Mouse (Mus musculus) hindbrain, embryonic 10.5 days (tissue): ENCODE measurements at regions not wholly inside any gene's neighbourhood (a gene's known extent, or its start where the extent isn't known, plus 50 kb on each side); places are given as distances from the start of the nearest gene placed in this dataset.

Experiments
- DNase-seq: peaks from one replicate; pipeline ENCODE4 v3.0.0-alpha.2; 2017; ENCODE audit warnings: low spot score
- H3K27ac ChIP-seq: fragments of 300-500 bp; sonication (generic); 2 replicates; pipeline ENCODE4 v1.5.1; 2016; ENCODE audit warnings: mild to moderate bottlenecking, moderate library complexity
- H3K27me3 ChIP-seq: fragments of 300-500 bp; sonication (generic); 2 replicates; pipeline ENCODE4 v1.6.1; 2016; ENCODE audit warnings: mild to moderate bottlenecking; ENCODE audit not compliant: poor library complexity, insufficient read depth, severe bottlenecking
- H3K36me3 ChIP-seq: fragments of 300-500 bp; sonication (generic); 2 replicates; pipeline ENCODE4 v1.6.1; 2016; ENCODE audit warnings: mild to moderate bottlenecking, moderate library complexity
- H3K4me1 ChIP-seq: fragments of 300-500 bp; sonication (generic); replicated peaks from 2 replicates; pipeline ENCODE4 v1.6.1; 2016; ENCODE audit warnings: mild to moderate bottlenecking
- H3K4me3 ChIP-seq: fragments of 300-500 bp; sonication (generic); 2 replicates; pipeline ENCODE4 v1.5.1; 2016; ENCODE audit warnings: mild to moderate bottlenecking, moderate library complexity
- H3K9me3 ChIP-seq: fragments of 300-500 bp; sonication (generic); 2 replicates; pipeline ENCODE4 v1.6.1; 2016; ENCODE audit warnings: mild to moderate bottlenecking, moderate library complexity
- WGBS: fragments of 180-500 bp; shearing (Covaris S2); methylation state at CpG from one replicate; pipeline ENCODE4 v1.1.7; 2016; 5-methylcytosine and 5-hydroxymethylcytosine counted together

DNA sequence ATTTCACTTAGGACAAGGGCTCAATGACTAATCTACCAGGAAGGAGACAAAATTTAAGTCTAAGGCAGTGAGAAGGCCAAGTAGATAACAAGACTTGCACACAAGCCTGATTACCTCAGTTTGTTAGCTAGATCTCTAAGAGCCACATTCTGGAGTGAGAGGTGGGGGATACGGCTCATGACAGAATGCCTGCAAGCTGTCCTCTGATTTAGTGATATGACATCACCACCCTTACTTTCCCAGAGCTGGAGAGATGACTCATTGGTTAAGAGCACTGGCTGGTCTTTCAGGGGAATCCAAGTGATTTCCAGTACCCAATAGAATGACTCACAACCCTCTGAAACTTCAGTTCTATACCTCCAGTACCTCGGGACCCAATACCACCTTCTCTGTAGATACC is 177.5 kb upstream of the Lyplal1 start:
- Histone ChIP-seq H3K4me3 (no peak overlapping the region), H3K9me3 (no peaks in the 10 kb centered on the region), H3K27me3 (no peaks in the 10 kb centered on the region), H3K4me1 (no peaks in the 10 kb centered on the region), H3K27ac (no peak overlapping the region), H3K36me3 (no peaks in the 10 kb centered on the region)
- WGBS = 85% methylated on average over 2 of the region's 2 CpGs
- DNase-seq = no peak

DNA sequence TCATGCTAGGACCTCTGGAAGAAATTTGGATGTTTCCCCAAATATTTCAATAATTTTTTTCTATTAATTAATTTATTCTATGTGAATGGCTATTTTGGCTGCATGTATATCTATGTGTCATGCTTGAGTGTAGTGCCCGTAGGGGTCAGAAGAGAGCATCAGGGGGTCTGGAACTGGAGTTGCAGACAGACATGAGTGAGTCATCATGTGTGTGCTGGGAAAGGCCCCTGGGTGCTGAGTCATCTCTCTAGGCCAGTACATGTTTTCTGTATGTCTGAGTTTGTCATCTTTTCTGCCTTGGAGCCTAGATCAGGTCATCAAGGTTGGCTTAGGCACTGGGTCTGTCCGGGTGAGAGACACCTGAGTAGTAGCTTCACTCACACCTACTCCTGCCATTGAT is 172.0 kb upstream of the Lyplal1 start:
- no peak for DNase-seq
- Histone ChIP-seq H3K4me1 (no peaks in the 10 kb centered on the region), H3K36me3 (no peaks in the 10 kb centered on the region), H3K27me3 (no peaks in the 10 kb centered on the region), H3K4me3 (no peak overlapping the region), H3K27ac (no peak overlapping the region), H3K9me3 (no peaks in the 10 kb centered on the region)
- 85% methylated on average over 2 of the region's 2 CpGs for WGBS

GRCm38 (mm10) chr1:186287831-186288230 is 170.7 kb upstream of the Lyplal1 start:
- no peaks in the 10 kb centered on the region for H3K9me3 ChIP-seq
- H3K36me3 ChIP-seq = no peaks in the 10 kb centered on the region
- no peak overlapping the region for H3K27ac ChIP-seq
- H3K4me3 ChIP-seq = no peak overlapping the region
- 89% methylated on average over 8 of the region's 8 CpGs for WGBS
- DNase-seq = no peak
- H3K4me1 ChIP-seq = no peaks in the 10 kb centered on the region
- no peaks in the 10 kb centered on the region for H3K27me3 ChIP-seq

GRCm38 (mm10) chr1:186286401-186286800 is 169.3 kb upstream of the Lyplal1 start:
- Histone ChIP-seq H3K27me3 (no peaks in the 10 kb centered on the region), H3K27ac (no peak overlapping the region), H3K4me1 (no peaks in the 10 kb centered on the region), H3K4me3 (no peak overlapping the region), H3K9me3 (no peaks in the 10 kb centered on the region), H3K36me3 (no peaks in the 10 kb centered on the region)
- DNase-seq = no peak
- WGBS = 46% methylated on average over 4 of the region's 4 CpGs

DNA sequence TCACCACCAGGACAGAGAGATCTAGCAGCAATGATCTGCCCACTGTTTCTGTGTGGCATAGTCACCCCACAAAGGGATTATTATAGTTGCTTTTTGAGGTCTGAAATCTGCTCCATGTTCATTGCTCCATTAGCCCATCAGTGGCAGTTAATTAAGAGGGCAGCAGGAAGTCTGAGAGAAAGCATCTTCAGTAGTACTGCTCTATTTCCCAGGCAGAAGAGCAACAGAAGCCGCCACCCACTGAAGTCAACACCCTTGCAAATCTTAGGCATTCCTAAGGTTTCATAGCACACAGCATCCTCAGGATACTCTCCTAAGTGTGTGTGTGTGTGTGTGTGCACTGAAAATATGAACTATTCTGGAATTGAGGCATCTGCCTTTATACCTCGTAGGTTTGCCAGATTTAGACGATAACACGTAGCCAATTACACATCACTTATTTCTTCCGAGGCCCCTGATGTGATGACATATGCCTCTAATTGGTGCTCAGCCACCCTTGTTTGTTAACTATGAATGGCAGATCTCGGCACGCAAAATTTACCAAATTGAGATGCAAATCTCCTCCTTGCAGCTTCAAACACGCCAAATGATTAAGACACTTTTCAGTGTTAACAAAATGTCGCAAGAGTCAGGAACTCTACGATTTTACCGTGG is 161.0 kb upstream of the Lyplal1 start:
- Histone ChIP-seq H3K9me3 (no peaks in the 10 kb centered on the region), H3K4me3 (no peak overlapping the region), H3K4me1 (no peaks in the 10 kb centered on the region), H3K27ac (no peak overlapping the region), H3K27me3 (no peaks in the 10 kb centered on the region), H3K36me3 (no peaks in the 10 kb centered on the region)
- 74% methylated on average over 11 of the region's 11 CpGs for WGBS
- DNase-seq = no peak

- no peaks in the 10 kb centered on the region; the same call in 1 of the 2 replicates for H3K4me1 ChIP-seq
- 65% methylated on average over 2 of the region's 2 CpGs for WGBS
- no peak overlapping the region for H3K4me3 ChIP-seq
- H3K36me3 ChIP-seq = no peaks in the 10 kb centered on the region
- H3K9me3 ChIP-seq = 0 out of 2 replicates have a peak, but pooled peaks cover 1% of the 10 kb centered on the region
- H3K27ac ChIP-seq = no peak overlapping the region
- DNase-seq = no peak
- H3K27me3 ChIP-seq = no peaks in the 10 kb centered on the region
These were observed 154.3 kb upstream of the Lyplal1 start for GRCm38 (mm10) chr1:186271436-186271835.

DNA sequence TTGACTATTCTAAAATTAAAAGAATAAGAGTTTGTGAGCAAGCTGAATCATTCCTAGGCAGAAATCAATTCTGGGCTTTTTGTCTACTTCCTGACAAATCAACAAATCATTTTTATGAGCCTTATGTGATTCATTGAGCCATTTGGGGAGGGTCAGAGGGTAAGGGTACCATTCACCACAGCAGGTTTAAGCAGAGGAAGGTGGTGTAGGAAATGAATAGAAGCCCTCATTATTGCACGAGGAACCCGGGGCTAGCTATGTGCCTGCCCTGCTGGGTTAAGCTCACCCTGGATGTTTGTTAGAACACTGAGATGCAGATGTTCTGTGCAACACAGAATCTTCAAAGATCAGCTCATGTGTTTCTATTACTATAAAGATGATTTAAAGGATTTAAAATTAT is 150.2 kb upstream of the Lyplal1 start:
- Histone ChIP-seq H3K36me3 (no peaks in the 10 kb centered on the region), H3K27ac (no peak overlapping the region), H3K9me3 (0 out of 2 replicates have a peak, but pooled peaks cover 4% of the 10 kb centered on the region), H3K4me1 (peaks cover 3% of the 10 kb centered on the region; the same call in 1 of the 2 replicates), H3K27me3 (no peaks in the 10 kb centered on the region), H3K4me3 (no peak overlapping the region)
- no peak for DNase-seq
- 80% methylated on average over 2 of the region's 2 CpGs for WGBS

GRCm38 (mm10) chr1:186264639-186265038 is 147.5 kb upstream of the Lyplal1 start:
- Histone ChIP-seq H3K9me3 (0 out of 2 replicates have a peak, but pooled peaks cover 4% of the 10 kb centered on the region), H3K27me3 (no peaks in the 10 kb centered on the region), H3K27ac (no peak overlapping the region), H3K36me3 (no peaks in the 10 kb centered on the region), H3K4me3 (no peak overlapping the region), H3K4me1 (peaks cover 20% of the 10 kb centered on the region)
- WGBS = 78% methylated on average over 3 of the region's 3 CpGs
- no peak for DNase-seq

DNA sequence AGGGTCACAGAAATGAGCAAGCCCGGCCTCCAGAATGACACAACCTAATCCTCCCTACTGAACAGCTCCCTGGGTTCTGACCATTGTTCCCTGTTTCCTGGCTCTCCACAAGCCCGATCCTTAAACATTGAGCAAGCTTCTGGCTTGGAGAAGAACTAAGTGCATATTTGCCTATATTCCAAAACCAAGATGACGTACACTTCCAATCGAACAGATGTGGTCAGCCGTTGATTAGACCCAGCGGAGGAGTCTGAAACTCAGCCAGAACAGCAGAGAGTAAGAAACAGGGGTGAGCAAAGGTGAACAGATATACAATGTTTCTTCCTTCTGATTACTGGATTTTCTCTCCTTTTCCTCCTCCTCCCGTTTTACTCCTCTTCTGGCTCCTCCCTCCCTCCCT is 146.8 kb upstream of the Lyplal1 start:
- no peak for DNase-seq
- Histone ChIP-seq H3K36me3 (no peaks in the 10 kb centered on the region), H3K4me1 (peaks cover 20% of the 10 kb centered on the region), H3K4me3 (no peak overlapping the region), H3K27me3 (no peaks in the 10 kb centered on the region), H3K27ac (no peak overlapping the region), H3K9me3 (0 out of 2 replicates have a peak, but pooled peaks cover 4% of the 10 kb centered on the region)
- WGBS = 78% methylated on average over 7 of the region's 7 CpGs

- Histone ChIP-seq H3K27me3 (no peaks in the 10 kb centered on the region), H3K9me3 (0 out of 2 replicates have a peak, but pooled peaks cover 4% of the 10 kb centered on the region), H3K4me3 (no peak overlapping the region), H3K27ac (no peak overlapping the region), H3K4me1 (peaks cover 20% of the 10 kb centered on the region), H3K36me3 (no peaks in the 10 kb centered on the region)
- 80% methylated on average over 3 of the region's 3 CpGs for WGBS
- DNase-seq = no peak
These were observed 146.1 kb upstream of the Lyplal1 start for GRCm38 (mm10) chr1:186263196-186263595.

- no peaks in the 10 kb centered on the region for H3K36me3 ChIP-seq
- WGBS = 74% methylated on average over 6 of the region's 6 CpGs
- peaks cover 24% of the 10 kb centered on the region for H3K4me1 ChIP-seq
- peak overlapping the region; percentile 57; the same call in 1 of the 2 replicates for H3K27ac ChIP-seq
- 0 out of 2 replicates have a peak, but pooled peaks cover 4% of the 10 kb centered on the region for H3K9me3 ChIP-seq
- no peaks in the 10 kb centered on the region for H3K27me3 ChIP-seq
- no peak for DNase-seq
- no peak overlapping the region for H3K4me3 ChIP-seq
These were observed 144.9 kb upstream of the Lyplal1 start for GRCm38 (mm10) chr1:186262040-186262439.

DNA sequence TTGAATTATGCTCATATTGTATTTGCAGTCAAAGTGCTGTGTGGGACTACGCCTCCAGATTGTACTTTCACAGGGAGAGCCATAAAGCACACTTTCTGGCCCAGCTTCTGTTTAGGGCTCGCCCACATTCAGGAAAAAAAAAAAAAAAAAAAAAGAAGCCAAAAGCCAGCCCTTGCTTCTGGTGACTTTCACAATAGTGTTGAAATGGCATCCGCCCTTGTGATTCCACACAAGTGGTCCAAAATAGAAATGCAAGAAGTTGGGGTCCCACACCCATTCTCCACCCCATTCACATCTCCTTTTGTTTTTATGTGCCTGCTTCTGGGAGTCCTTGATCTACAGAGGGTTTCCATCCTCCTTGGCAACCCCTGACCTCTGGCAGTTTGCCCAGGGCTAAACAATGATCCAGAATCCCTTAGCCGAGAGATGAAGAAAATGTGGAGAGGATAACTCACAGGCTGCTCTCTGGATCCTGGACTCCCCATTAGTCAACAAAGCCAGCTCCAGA is 144.3 kb upstream of the Lyplal1 start:
- Histone ChIP-seq H3K4me3 (no peak overlapping the region), H3K9me3 (0 out of 2 replicates have a peak, but pooled peaks cover 2% of the 10 kb centered on the region), H3K27ac (peak overlapping the region; percentile 57; the same call in 1 of the 2 replicates), H3K27me3 (no peaks in the 10 kb centered on the region), H3K36me3 (no peaks in the 10 kb centered on the region), H3K4me1 (peaks cover 24% of the 10 kb centered on the region)
- peak; percentile 62 for DNase-seq
- WGBS = 32% methylated on average over 4 of the region's 4 CpGs

GRCm38 (mm10) chr1:186257611-186258010 is 140.5 kb upstream of the Lyplal1 start:
- WGBS = 70% methylated on average over 1 of the region's 1 CpGs
- H3K4me1 ChIP-seq = peaks cover 39% of the 10 kb centered on the region
- no peaks in the 10 kb centered on the region for H3K27me3 ChIP-seq
- DNase-seq = no peak
- H3K9me3 ChIP-seq = no peaks in the 10 kb centered on the region
- peak overlapping the region; percentile 66 for H3K27ac ChIP-seq
- no peaks in the 10 kb centered on the region for H3K36me3 ChIP-seq
- H3K4me3 ChIP-seq = no peak overlapping the region
